Mouse (Mus musculus) splenic B cell, adult 2 months (primary cell): ENCODE measurements around the gene Timm13.

Experiments used
- DNase-seq: peaks from one replicate; pipeline ENCODE4 v3.0.0-alpha.2; 2011; ENCODE audit warnings: low read depth, low spot score
- H3K27me3 ChIP-seq: 2 replicates; pipeline ENCODE4 v1.6.1; 2012; ENCODE audit warnings: mild to moderate bottlenecking, low read length, moderate library complexity, mixed read lengths; ENCODE audit not compliant: control insufficient read depth, poor library complexity, insufficient read depth, severe bottlenecking
- H3K36me3 ChIP-seq: 2 replicates; pipeline ENCODE4 v1.6.1; 2012; ENCODE audit warnings: mild to moderate bottlenecking, low read length, moderate library complexity, mixed read lengths; ENCODE audit not compliant: control insufficient read depth, poor library complexity, insufficient read depth, severe bottlenecking

Timm13 gene

DNA sequence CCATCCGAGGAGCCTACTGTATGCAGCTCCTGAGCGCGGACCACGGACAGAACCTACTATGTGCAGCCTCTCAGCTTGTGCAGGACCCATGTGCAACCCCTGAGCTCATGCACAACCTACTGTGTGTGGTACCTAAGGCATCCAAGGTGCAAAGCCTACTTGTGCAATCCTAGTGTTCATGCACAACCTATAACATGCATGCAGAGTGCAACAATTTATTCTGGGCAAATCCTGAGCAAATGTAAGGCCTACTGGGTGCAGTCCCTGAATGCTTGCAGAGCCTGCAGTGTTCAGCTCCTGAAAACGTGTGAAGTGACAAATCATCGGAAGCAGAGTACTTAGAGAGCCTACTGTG, 36.0 kb upstream of the Timm13 start:
- DNase-seq, result no peak
- no peaks in the 10 kb centered on the region for H3K27me3 ChIP-seq

DNA sequence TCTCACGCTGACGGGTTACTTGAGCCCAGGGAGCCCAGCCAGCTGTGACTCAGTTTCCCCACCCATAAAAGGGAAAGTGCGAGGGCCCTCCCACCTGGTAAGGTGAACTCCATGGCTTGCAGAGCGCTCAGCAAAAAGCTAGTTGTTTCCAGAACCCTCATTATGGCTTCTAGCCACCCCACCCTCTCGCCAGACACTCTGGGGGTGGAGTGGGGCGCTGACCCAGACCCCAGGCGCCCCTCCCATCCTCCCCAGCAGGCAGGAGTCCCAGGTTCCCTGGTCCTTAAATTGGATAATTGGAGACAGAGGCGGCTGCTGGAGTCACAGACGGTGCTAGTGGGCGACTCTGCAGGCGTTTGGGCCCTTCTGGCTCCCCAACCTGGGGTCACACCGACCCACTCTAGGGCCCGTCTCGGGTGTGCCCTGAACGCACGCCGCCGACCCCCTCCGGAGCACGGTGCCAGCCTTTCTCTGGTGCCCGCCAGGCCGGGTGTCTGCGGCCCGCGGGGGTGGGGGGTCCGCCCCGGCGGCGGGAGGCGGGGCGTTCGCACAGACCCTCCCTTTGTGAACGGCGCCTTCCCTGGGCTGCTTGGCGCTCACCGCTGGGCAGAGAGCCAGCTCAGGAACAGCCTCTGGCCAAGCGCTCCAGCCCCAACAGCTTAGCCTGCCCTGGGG, 35.5 kb upstream of the Timm13 start:
- DNase-seq, result no peak

More for the DNA sequence above, 36.0 kb upstream of the Timm13 start:
- H3K36me3 ChIP-seq, result no peaks in the 10 kb centered on the region

DNA sequence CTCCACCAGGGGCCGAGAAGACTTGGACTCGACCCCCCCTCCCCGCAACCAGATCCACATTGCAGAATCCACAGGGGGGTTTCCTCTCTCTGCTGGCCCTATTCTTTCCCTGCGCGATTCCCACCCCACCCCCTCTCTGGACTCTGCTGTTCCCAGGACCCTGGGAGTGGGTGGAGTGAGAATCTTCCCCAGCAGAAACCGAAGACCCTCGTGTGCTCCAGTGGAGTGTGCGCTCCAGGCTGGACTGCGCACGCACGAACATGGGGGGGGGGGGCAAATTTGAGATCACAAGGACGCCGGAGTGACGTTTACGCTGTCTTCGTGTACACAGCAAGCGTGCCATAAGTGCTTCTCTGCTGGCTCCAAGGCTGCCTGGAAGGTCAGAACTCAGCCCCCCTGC, 34.9 kb upstream of the Timm13 start:
- Histone ChIP-seq H3K36me3 (peaks cover 2% of the 10 kb centered on the region; the same call in 1 of the 2 replicates), H3K27me3 (no peaks in the 10 kb centered on the region)
- peak; percentile 30 for DNase-seq

More for the DNA sequence above, 35.5 kb upstream of the Timm13 start:
- no peaks in the 10 kb centered on the region for H3K27me3 ChIP-seq
- peaks cover 2% of the 10 kb centered on the region; the same call in 1 of the 2 replicates for H3K36me3 ChIP-seq

DNA sequence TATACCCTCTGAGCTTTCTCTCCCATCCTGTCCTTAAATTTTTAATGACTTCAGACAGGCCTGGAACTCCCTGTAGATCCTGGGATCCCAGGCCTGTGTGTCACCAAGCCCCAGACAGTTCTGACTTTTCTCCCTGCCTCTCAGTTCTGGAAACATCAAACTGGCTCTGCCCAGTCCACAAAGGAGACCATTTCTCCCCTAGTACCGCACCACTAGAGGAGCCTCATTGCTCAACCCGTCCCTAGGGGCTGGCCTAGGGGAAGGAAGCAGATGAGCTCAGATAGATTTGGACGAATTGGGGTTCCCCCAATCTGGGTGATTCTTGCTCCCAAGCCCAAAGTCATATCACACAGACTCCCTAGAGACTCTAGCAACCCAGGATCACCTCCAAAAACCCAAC, 34.5 kb upstream of the Timm13 start:
- DNase-seq, result peak; percentile 77
- Histone ChIP-seq H3K27me3 (no peaks in the 10 kb centered on the region), H3K36me3 (peaks cover 2% of the 10 kb centered on the region; the same call in 1 of the 2 replicates)

DNA sequence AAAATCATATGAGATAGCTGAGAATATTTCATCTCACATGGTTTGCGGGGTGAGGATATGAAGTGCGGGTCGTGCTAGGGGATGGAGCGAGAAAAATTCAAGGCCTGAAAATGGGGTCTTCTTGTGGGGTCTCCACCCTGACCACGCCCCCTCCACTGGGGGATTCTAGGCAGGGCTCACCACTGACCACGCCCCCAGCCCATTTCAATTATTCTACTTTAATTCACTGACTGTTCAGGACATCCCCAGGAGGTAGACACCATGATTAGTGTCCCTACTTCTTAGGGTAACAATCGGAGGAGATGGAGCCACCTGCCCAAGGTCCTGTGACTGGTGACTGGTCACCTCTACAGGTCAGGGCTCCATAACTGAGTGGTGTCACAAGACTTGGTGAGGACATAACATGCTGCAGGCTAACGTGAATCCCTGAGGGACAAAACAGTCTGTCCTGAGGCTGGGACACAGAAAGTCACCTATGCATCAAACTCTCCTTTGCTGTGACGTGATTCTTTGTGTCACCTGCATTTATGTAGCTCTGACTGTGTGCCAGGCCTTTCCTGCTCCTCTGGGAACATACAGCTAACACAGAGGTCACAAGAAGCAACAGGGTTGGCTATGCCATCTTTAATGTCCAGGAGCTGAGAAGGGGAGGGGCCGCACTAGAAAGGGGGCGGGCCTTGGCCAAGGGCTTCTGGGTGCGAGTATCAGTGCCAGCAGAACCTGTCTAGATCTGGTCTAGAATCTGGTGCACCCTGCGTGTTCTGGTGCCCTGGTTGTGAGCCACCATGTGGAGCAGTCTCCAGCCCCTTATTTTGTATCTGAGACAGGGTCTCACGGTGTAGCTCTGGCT, 33.6 kb upstream of the Timm13 start:
- Histone ChIP-seq H3K27me3 (no peaks in the 10 kb centered on the region), H3K36me3 (peaks cover 2% of the 10 kb centered on the region; the same call in 1 of the 2 replicates)
- DNase-seq, result no peak

DNA sequence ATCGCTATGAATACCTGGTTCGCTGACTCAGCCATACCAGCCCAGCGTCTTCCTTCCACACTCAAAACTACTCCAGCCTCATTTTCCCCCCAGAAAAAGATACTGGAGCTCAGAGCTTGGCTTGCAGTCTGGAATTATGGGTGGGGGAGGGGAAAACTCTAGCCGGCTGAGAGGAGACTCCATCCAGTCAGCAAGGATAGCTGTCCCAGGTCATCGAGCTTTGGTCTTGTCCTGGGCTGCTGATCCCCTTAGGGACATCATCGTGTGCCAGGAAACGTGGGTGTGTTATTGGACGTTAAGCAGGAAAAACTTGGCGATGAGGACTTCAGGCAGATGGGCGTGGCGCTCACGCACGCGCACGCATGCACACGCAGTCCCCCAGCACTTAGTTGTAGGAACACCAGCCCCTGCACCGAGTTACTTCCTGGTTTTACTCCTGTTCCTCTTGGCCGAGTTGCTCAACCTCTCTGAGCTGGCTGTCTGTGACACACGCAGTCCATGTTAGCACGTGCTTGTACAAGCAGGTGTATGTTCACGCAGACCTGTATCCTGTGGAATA, 32.7 kb upstream of the Timm13 start:
- peaks cover 2% of the 10 kb centered on the region; the same call in 1 of the 2 replicates for H3K36me3 ChIP-seq
- peak; percentile 73 for DNase-seq
- H3K27me3 ChIP-seq, result no peaks in the 10 kb centered on the region

DNA sequence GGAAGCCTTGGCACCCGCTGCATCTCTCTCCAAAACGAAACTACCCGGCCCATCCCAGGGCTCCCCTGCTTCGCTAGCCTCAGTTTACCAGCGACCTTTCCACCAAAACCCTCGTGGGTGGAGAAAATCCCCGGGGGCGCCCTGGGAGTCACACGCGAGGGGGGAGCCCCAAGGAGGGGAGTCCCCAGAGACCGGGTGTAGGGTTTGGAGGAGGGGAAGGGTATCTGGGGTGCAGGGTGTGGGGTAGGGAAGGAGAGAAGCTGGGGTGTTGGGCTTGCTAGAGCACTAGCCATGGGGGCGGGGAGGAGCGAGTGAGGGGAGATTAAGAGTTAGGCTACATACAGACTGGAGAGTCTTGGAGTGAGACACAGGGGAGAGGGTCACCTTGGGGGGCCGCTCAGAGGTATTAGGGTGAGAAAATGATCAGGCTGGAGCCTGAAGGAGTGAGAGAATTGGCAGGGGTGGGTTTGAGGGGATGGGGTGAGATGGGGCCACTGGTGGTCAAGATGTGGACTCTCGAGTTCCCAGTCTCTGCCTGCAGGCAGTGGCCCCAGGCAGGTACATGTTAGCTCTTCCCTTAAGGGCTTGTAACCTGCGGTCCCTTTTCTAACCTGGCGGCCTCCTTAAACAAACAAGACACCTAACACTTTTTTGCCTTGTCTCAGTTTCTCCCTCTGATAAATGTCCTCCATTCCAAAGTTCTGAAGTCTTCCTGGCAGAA, 32.1 kb upstream of the Timm13 start:
- peaks cover 2% of the 10 kb centered on the region; the same call in 1 of the 2 replicates for H3K36me3 ChIP-seq
- peak; percentile 43 for DNase-seq
- H3K27me3 ChIP-seq, result no peaks in the 10 kb centered on the region

DNA sequence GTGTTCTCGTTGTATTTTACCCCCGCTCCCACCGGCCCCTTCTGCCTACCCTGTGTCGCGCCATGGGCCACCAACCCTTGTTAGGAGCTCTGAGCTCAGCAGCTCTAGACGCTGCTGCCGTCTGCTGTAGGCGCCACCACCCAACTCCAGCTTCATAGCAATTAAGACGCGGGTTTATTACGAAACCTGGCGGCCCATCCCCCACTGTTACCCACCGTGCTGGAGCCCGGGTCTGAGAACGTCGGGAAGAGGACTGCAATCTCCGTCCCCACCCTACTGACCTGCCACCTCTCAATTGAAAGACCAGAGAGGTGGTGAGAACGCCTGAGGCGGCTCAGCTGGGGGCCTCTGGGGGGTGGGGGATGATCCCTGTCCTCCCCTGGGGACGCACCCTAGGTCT, 31.4 kb upstream of the Timm13 start:
- DNase-seq, result peak; percentile 36
- Histone ChIP-seq H3K27me3 (no peaks in the 10 kb centered on the region), H3K36me3 (peaks cover 2% of the 10 kb centered on the region; the same call in 1 of the 2 replicates)

DNA sequence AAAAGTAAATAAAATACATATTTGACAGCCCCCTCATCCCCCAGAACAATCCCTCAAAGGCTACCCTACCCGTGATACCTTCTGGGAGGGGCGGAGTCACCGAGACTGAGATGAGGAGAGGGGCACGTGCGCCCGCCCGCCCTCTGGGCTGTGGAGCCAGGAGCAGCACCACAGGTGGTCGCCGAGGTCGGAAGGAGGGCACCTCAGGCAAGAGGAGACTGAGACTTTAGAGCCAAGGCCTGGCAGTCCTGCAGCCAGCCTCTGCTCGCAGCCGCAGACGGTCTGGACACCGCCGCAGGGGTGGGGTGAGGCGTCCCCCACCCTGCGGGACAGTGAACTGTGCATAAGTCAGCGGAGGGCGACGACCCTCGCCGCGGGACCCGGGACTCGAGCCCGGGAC, 30.9 kb upstream of the Timm13 start:
- Histone ChIP-seq H3K27me3 (no peaks in the 10 kb centered on the region), H3K36me3 (peaks cover 2% of the 10 kb centered on the region; the same call in 1 of the 2 replicates)
- DNase-seq, result no peak

DNA sequence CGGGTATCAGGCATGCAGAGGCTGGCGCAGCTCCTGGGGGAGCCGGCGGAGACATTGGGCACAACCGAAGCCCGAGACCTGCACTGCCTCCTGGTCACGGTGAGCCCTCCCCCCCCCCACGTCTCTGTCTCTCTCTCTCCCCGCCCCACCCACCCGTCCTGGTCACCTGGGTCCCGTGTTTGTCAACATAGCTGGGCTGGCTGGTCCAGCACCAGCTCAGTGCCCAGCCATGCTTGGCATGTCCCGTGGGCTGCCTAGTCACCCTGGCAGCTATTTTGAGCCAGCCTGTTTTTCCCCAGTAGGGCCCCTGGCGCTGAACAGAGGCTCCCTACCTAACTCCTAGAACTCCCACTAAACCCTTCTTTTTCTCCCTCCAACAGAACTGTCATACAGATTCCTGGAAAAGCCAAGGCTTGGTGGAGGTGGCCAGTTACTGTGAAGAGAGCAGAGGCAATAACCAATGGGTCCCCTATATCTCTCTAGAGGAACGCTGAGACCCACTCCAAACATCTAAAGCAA, 30.4 kb upstream of the Timm13 start:
- H3K36me3 ChIP-seq, result peaks cover 2% of the 10 kb centered on the region; the same call in 1 of the 2 replicates
- peak; percentile 58 for DNase-seq
- H3K27me3 ChIP-seq, result no peaks in the 10 kb centered on the region

DNA sequence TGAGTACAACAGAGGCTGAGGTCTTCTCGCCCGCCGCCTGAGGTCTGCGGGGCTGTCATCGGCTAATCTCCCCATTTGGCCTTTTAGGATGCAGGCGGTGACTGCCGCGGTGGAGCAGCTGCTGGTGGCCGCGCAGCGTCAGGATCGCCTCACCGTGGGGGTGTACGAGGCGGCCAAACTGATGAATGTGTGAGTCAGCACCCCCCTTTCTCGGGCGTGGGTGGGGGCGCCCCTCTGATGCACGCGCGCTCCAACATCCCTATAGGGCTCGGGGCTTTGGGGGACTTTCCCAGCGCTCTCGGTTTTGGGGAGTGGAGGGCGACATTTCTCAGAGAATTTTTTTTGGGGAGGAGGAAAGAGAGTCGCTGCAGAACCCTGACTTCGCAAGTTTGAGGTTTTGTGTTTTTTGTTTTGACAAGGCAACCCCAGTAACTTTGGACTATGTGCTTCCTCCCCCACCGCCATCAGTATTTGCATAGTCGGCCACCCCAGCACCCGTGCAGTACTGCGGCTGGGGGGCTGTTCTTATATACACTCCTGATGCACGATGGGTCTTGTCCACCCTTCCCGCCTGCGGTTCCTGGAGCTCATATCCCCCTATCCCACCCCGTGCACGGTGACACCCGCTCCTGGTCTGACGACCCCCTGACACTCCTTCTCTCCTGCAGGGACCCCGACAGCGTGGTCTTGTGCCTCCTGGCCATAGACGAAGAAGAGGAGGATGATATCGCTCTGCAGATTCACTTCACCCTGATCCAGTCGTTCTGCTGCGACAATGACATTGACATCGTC, 29.8 kb upstream of the Timm13 start:
- Histone ChIP-seq H3K27me3 (no peaks in the 10 kb centered on the region), H3K36me3 (peaks cover 2% of the 10 kb centered on the region; the same call in 1 of the 2 replicates)
- DNase-seq, result peak; percentile 75

DNA sequence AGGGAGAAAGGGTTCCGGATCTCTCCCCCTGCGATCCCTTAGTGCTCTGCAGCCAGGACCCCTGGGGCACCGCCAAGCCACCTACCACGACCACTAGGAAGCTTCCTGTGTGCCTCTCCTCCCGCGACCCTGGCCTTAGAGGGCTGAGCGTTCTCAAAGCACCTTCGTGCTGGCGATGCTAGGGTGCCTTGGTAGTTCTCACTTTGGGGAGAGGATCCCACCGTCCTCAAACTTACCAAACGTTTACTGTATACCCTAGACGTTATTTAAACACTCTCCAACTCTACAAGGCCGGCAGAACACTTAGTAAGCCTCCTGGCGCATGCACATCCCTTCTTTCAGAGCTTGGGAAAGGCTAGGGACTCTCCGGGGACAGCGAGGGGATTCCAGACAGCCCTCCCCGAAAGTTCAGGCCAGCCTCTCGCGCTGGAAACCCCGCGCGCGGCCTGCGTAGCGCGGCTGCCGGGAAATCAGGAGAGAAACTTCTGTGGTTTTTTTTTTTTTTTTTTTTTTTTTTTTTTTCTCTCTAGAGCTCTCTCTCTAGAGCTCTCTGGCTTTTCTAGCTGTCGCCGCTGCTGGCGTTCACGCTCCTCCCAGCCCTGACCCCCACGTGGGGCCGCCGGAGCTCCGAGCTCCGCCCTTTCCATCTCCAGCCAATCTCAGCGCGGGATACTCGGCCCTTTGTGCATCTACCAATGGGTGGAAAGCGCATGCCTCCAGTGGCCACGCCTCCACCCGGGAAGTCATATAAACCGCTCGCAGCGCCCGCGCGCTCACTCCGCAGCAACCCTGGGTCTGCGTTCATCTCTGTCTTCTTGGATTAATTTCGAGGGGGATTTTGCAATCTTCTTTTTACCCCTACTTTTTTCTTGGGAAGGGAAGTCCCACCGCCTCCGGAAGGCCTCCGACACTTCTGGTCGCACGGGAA, 28.8 kb upstream of the Timm13 start, which contains the start of gene Gadd45b:
Gene Gadd45b (plus strand): TSS at position 775 of the 928 bp plus-strand sequence.
- DNase-seq, result peak; percentile 99
- Histone ChIP-seq H3K27me3 (no peaks in the 10 kb centered on the region), H3K36me3 (peaks cover 2% of the 10 kb centered on the region; the same call in 1 of the 2 replicates)
